Mouse (Mus musculus) fibroblast of lung, adult 2 months (primary cell): ENCODE results near the gene Ascc1.

Experiments
- DNase-seq: peaks from one replicate; pipeline ENCODE4 v3.0.0-alpha.2; 2011; ENCODE audit warnings: low read depth

The Ascc1 gene

GRCm38 (mm10) chr10:60002673-60003212, at the start of gene Ascc1, which contains the start of gene Anapc16:
Gene Ascc1, plus strand, starts transcription at chr10:60002805.
Gene Anapc16, minus strand, starts transcription at chr10:60003135.
- DNase-seq: peak; percentile 96

GRCm38 (mm10) chr10:59953564-59954039, 49.0 kb upstream of the Ascc1 start:
- DNase-seq: no peak

- DNase-seq: no peak
Observed at GRCm38 (mm10) chr10:59956681-59957080, 45.9 kb upstream of the Ascc1 start.

DNA sequence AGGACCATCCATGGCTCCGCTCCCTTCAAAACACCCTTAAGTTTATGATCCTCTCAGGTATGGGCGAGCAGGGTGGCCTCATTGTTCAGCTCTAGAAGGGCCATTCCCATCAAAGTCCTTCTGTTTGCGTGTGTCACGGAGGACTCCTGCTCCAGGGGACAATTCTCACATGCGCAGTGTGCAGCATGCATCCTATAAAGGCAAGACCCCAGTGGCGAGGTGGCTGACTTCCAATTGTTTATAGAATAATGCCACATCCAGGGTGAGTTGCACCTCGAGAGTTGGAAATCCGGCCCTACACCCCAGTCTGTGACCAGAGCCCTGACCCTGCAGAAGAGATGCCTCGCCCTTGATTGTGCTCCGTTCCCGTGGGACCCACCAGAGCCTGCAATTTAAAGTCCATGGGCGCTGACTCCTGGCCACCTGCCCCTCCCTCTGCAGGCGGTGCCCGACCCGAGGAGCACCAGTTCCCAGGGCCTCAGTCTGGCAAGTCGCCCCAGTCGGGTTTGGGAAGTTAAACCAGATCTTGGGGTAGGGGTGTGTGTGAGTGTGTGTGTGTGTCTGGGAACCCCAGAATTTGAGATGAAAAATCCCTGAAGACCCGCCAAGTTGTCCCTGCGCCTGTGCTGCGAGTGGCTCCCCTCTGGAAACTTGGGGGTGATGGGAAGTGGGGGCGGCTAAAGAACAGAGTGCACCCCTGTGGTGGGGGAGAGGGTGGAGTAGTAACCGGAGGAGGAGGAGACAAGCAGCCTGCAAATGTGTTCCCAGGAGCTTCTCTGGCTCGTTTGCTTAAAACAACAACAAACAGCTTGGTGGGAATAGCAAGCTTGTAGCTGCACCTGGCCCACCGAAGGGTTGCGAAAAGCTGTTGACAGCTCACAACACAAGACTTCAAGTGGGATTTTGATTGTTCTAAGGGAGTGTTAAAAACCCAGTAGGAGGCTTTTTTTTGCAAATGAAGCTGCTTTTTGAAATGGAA, 45.1 kb upstream of the Ascc1 start:
- DNase-seq: no peak

GRCm38 (mm10) chr10:59958458-59958857, 44.1 kb upstream of the Ascc1 start:
- no peak for DNase-seq

- no peak for DNase-seq
Observed at GRCm38 (mm10) chr10:59959517-59959916, 43.1 kb upstream of the Ascc1 start.

GRCm38 (mm10) chr10:59963609-59964008, 39.0 kb upstream of the Ascc1 start:
- DNase-seq: no peak

GRCm38 (mm10) chr10:59964504-59965361, 37.9 kb upstream of the Ascc1 start:
- no peak for DNase-seq

DNA sequence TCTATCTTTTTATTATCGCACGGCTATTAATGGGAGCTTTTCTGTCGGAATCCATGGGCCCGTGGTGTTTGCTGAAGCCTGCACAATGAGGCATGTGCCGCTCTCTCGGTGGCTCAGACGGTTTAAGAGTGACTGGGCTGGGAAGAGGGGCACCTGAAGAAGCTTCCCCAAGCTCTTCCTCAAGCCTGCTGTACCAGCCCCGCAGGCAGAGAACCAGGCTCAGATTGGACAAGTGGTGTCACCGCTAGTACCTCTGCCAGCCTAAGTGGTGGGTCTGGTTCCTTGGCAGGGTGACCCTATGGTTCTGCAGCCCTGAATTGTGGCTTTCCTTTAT, 37.3 kb upstream of the Ascc1 start:
- no peak for DNase-seq

DNA sequence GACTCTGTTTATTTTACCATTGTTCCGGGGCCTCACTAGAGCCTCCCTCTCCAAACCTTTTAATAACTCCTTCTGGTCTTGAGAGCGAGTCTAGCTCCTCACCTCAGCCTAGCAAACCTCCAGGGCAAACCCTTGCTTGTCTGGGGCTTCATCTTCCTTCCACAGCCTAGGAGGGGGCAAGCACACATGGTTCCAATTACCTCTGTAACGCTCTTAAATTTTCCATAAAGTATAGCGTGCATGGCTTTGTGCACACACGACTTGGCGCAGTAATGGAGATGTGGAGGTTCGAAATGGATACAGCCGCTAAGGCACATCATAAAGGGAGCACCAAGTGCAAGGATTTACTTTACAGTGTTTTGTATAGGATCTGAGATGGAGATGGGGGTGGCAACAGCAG, 36.8 kb upstream of the Ascc1 start:
- DNase-seq: no peak

GRCm38 (mm10) chr10:59966743-59967142, 35.9 kb upstream of the Ascc1 start:
- no peak for DNase-seq

DNA sequence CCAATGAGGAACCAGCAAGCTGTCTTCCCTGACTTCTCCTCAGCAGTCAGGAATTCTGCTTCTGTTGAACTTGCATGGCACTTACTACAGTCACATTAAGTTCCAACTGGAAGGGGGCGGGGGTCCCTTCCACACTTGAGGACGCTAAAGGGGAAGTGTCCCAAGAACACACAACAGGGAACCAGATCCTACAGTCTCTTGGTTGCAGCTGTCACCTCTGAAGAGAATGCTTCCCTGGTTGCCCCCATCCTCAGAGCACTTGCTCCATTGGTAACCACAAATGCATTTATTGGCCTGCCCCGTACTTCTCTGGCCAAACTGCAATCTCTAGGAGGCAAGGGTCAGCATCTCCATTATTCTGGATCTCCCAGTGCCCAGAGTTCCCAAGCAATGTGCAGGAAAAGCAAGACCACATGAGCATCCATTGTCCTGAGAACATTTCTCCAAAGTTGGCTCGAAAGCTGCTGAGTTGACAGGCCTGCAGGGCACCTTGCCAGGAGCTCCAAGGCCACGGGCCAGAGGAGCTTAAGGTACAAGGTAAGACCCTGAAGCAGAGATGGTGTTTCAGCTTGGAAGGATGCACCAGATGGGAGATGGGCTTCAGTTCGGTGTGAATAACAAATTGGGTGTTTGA, 35.2 kb upstream of the Ascc1 start:
- DNase-seq: no peak

- DNase-seq: no peak
Observed at GRCm38 (mm10) chr10:59969821-59970449, 32.7 kb upstream of the Ascc1 start.

DNA sequence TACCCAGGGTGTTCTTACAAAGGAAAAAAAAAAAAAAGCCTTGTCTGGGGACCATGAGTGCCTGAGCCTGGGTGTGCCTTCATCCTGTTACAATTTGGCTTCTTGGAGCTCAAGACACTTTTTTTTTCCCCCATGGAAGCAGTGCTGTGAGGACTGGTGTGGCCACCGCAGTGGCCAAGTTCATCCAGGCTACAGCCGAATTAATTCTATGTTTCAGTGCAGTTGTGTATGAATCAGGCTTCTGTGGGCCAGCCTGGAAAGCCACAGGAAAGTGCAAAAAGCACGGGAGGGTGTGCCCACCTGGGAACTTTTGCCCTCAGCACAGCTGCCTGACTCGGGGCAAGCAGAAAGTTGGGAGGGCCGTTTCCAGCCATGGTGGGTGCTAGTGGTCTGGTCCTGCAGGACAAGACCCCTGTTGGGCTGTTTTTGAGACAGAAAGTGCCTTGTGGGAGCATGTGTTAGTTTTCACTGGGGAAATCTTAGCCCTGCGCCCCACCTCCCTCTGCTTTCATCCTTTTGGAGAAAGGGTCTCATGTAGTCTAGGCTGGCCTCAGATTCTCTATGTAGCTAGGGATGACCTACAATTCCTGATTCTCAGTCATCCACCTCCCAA, 32.0 kb upstream of the Ascc1 start:
- no peak for DNase-seq

DNA sequence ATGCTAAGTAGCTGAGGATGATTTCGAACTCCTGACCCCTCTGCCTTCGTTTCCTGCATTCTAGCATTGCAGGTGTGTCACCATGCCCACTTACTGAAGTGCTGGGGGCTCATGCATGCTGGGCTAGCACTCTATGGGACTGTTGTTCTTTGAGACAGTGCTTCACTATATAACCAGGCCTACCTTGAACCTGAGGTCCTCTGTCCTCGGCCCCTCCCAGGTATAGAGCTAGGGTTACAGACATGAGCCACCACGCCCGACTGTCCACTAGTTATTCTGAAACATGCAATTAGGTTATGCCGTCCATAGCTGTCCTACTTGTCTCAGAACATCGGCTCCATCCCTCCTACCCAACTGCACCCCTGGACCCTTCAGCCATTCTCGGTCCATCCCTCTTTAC, 30.8 kb upstream of the Ascc1 start:
- DNase-seq: no peak

DNA sequence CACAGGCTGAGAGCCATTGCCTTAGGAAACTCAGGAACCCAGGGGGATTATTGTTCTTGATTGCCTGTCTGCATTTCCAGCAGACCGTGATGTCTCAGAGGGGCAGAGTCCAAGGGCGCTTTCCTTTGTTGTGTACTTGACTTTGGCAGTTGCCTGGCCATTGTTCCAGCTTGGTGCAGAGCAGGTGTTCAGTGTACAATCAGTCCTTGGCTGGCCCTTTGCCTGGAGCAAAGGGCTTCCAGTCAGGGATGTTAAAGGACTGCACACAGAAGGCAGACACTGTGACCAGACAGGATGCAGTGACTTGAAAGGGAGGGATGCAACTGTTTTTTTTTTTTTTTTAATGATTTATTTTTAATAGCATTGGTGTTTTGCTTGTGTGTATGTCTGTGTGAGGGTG, 30.1 kb upstream of the Ascc1 start:
- DNase-seq: no peak

GRCm38 (mm10) chr10:59972999-59973398, 29.6 kb upstream of the Ascc1 start:
- no peak for DNase-seq

- no peak for DNase-seq
Observed at GRCm38 (mm10) chr10:59973400-59973799, 29.2 kb upstream of the Ascc1 start.

DNA sequence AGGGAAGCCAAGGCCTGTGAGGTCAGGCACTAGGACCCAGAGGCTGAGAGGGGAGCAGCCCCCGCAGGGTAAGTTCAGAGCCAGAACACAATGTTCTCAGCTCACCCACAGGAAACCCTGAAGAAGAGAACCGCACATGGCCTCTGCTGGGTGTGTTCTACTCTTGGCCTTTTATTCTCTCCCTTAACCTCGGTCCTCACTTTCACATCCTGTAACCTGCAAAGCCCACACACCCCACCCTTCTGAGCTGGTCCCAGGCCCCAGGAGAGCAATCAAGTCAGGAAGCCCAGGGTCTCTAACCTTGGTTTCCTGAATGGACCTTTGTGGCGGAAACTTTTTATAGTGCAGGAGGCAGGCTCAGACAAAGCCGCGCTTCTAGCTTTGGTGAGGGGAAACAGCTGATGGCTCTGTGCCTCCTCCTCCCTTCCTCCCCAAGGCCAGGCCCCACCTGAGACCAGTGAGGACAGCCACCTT, 28.4 kb upstream of the Ascc1 start:
- DNase-seq: no peak

GRCm38 (mm10) chr10:59974786-59975185, 27.8 kb upstream of the Ascc1 start:
- no peak for DNase-seq

DNA sequence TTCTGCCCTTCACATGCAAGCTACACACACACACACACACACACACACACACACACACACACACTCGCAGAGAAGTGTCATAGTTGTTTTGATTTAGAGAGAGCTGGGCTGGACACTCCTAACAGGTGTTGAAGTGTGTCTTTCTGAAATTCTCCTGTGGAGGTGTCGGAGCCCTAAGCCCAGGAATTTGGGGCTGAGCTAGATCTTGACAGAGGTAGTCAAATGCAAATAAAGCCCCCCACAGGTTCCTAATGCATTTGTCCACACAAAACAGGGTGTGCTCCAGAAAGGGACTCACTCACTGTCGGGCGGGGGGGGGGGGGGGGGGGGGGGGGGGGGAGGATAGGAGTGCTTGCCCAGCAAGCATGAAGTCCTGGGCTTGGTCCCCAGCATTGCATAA, 25.5 kb upstream of the Ascc1 start:
- no peak for DNase-seq
